Mouse (Mus musculus) midbrain, embryonic 14.5 days (tissue): ENCODE data around the gene Pde4dip. TPM values are rescaled to one million over a fixed set of nuclear protein-coding genes. Genes with fewer than 3 reads are reported as not detected.

Source experiments
- ATAC-seq: fragments of 200-750 bp; cut with Nextera tagmentation; 2 replicates; pipeline ENCODE4 v1.8.0; 2017; ENCODE audit warnings: moderate number of reproducible peaks, moderate library complexity; ENCODE audit not compliant: low FRiP score, low TSS enrichment
- DNase-seq: peaks from one replicate; pipeline ENCODE4 v3.0.0-alpha.2; 2015
- H3K27ac ChIP-seq: fragments of 300-500 bp; sonication (generic); replicated peaks from 2 replicates; pipeline ENCODE4 v1.5.1; 2014; ENCODE audit warnings: mild to moderate bottlenecking, low read depth, low read length, moderate library complexity
- H3K27me3 ChIP-seq: fragments of 300-500 bp; sonication (generic); 2 replicates; pipeline ENCODE4 v1.6.1; 2014; ENCODE audit warnings: low read length, control low read depth, mixed read lengths; ENCODE audit not compliant: control insufficient read depth, insufficient read depth
- H3K36me3 ChIP-seq: fragments of 300-500 bp; sonication (generic); 2 replicates; pipeline ENCODE4 v1.6.1; 2014; ENCODE audit warnings: low read length, control low read depth; ENCODE audit not compliant: control insufficient read depth, insufficient read depth
- H3K4me1 ChIP-seq: fragments of 300-500 bp; sonication (generic); 2 replicates; pipeline ENCODE4 v1.6.1; 2014; ENCODE audit warnings: mild to moderate bottlenecking, antibody characterized with exemption, low read length, control low read depth; ENCODE audit not compliant: control insufficient read depth, insufficient read depth
- H3K4me2 ChIP-seq: fragments of 300-500 bp; sonication (generic); 2 replicates; pipeline ENCODE4 v1.6.1; 2014; ENCODE audit warnings: mild to moderate bottlenecking, low read length, moderate library complexity
- H3K4me3 ChIP-seq: fragments of 300-500 bp; sonication (generic); replicated peaks from 2 replicates; pipeline ENCODE4 v1.5.1; 2014; ENCODE audit warnings: low read depth, low read length
- H3K9ac ChIP-seq: fragments of 300-500 bp; sonication (generic); replicated peaks from 2 replicates; pipeline ENCODE4 v1.6.1; 2014; ENCODE audit warnings: mild to moderate bottlenecking, low read length, moderate library complexity
- H3K9me3 ChIP-seq: fragments of 300-500 bp; sonication (generic); 2 replicates; pipeline ENCODE4 v1.6.1; 2016; ENCODE audit warnings: low read length, control low read depth, mixed read lengths; ENCODE audit not compliant: control insufficient read depth
- WGBS: fragments of 180-500 bp; shearing (Covaris S2); extraction: QIAGEN DNeasy Blood & Tissue Kit; methylation state at CpG from one replicate; pipeline ENCODE4 v1.1.7; 2014; 5-methylcytosine and 5-hydroxymethylcytosine counted together
- polyA plus RNA-seq: library from polyadenylated mRNA; unstranded; fragments of >200 nt; fragmentation: Nextera tagmentation; extraction: Ambion mirVana; gene quantifications from 2 replicates; pipeline ENCODE4 v1.2.1, GENCODE M21; 2014

Pde4dip gene
- 63.3 and 76.3 TPM in 2 replicates for polyA plus RNA-seq

- DNase-seq (peak; percentile 74), ATAC-seq (peak; percentile 78)
- under 1% methylated on average over 44 of the region's 44 CpGs for WGBS
- Histone ChIP-seq H3K4me1 (no peaks in the 10 kb centered on the region), H3K27ac (peak within 1 kb of the TSS; percentile 82), H3K27me3 (no peaks in the 10 kb centered on the region; the same call in 1 of the 2 replicates), H3K4me3 (peak within 1 kb of the TSS; percentile 57), H3K9ac (peak within 1 kb of the TSS; percentile 87), H3K4me2 (peak within 1 kb of the TSS; percentile 86), H3K9me3 (no peaks in the 10 kb centered on the region), H3K36me3 (no peaks in the 10 kb centered on the region)
Measured at GRCm38 (mm10) chr3:97888168-97888901, at the start of gene Pde4dip. TSS of gene Pde4dip (minus strand) at chr3:97888707.

- Histone ChIP-seq H3K27me3 (peaks cover 9% of the 10 kb centered on the region; the same call in 1 of the 2 replicates), H3K27ac (no peak overlapping the region), H3K9me3 (no peaks in the 10 kb centered on the region), H3K4me1 (peaks cover 53% of the 10 kb centered on the region), H3K4me3 (no peak overlapping the region), H3K4me2 (no peak overlapping the region), H3K9ac (no peak overlapping the region), H3K36me3 (no peaks in the 10 kb centered on the region)
- WGBS = 25% methylated on average over 6 of the region's 6 CpGs
- ATAC-seq (no peak), DNase-seq (no peak)
Measured at GRCm38 (mm10) chr3:97937945-97938266, 49.4 kb upstream of the Pde4dip start.

GRCm38 (mm10) chr3:97937068-97937944 lies 48.8 kb upstream of the Pde4dip start:
- Histone ChIP-seq H3K4me2 (peak overlapping the region; percentile 20), H3K27me3 (peaks cover 10% of the 10 kb centered on the region; the same call in 1 of the 2 replicates), H3K9me3 (no peaks in the 10 kb centered on the region), H3K9ac (no peak overlapping the region), H3K4me3 (no peak overlapping the region), H3K27ac (0 out of 2 replicates have a peak overlapping the region, but pooled peaks have one; percentile 17), H3K36me3 (no peaks in the 10 kb centered on the region), H3K4me1 (peaks cover 49% of the 10 kb centered on the region)
- 11% methylated on average over 17 of the region's 17 CpGs for WGBS
- DNase-seq = peak; percentile 59
- no peak for ATAC-seq

- WGBS = 86% methylated on average over 6 of the region's 6 CpGs
- no peaks in the 10 kb centered on the region for H3K36me3 ChIP-seq
- no peak overlapping the region for H3K27ac ChIP-seq
- H3K9me3 ChIP-seq = no peaks in the 10 kb centered on the region
- no peak overlapping the region for H3K4me2 ChIP-seq
- no peak overlapping the region for H3K4me3 ChIP-seq
- peaks cover 10% of the 10 kb centered on the region; the same call in 1 of the 2 replicates for H3K27me3 ChIP-seq
- DNase-seq (no peak), ATAC-seq (no peak)
- peaks cover 31% of the 10 kb centered on the region for H3K4me1 ChIP-seq
- no peak overlapping the region for H3K9ac ChIP-seq
Measured at GRCm38 (mm10) chr3:97934331-97935300, 46.1 kb upstream of the Pde4dip start.

GRCm38 (mm10) chr3:97933811-97934210 lies 45.3 kb upstream of the Pde4dip start:
- WGBS = 86% methylated on average over 5 of the region's 5 CpGs
- Histone ChIP-seq H3K27ac (no peak overlapping the region), H3K4me2 (no peak overlapping the region), H3K9ac (no peak overlapping the region), H3K27me3 (peaks cover 10% of the 10 kb centered on the region; the same call in 1 of the 2 replicates), H3K9me3 (no peaks in the 10 kb centered on the region), H3K36me3 (no peaks in the 10 kb centered on the region), H3K4me1 (peaks cover 23% of the 10 kb centered on the region), H3K4me3 (no peak overlapping the region)
- DNase-seq (no peak), ATAC-seq (no peak)

GRCm38 (mm10) chr3:97933251-97933650 lies 44.7 kb upstream of the Pde4dip start:
- H3K27ac ChIP-seq = no peak overlapping the region
- DNase-seq (peak; percentile 11), ATAC-seq (no peak)
- H3K36me3 ChIP-seq = no peaks in the 10 kb centered on the region
- WGBS = 34% methylated on average over 6 of the region's 6 CpGs
- H3K27me3 ChIP-seq = peaks cover 10% of the 10 kb centered on the region; the same call in 1 of the 2 replicates
- no peak overlapping the region for H3K4me2 ChIP-seq
- H3K9me3 ChIP-seq = no peaks in the 10 kb centered on the region
- H3K4me3 ChIP-seq = no peak overlapping the region
- no peak overlapping the region for H3K9ac ChIP-seq
- H3K4me1 ChIP-seq = peaks cover 20% of the 10 kb centered on the region

- 49% methylated on average over 11 of the region's 11 CpGs for WGBS
Measured at GRCm38 (mm10) chr3:97932771-97933170, 44.3 kb upstream of the Pde4dip start.

GRCm38 (mm10) chr3:97932131-97932530 lies 43.6 kb upstream of the Pde4dip start:
- Histone ChIP-seq H3K4me2 (no peak overlapping the region; the same call in 1 of the 2 replicates), H3K4me3 (no peak overlapping the region), H3K27ac (no peak overlapping the region), H3K27me3 (peaks cover 10% of the 10 kb centered on the region; the same call in 1 of the 2 replicates), H3K36me3 (no peaks in the 10 kb centered on the region), H3K9me3 (no peaks in the 10 kb centered on the region), H3K4me1 (peaks cover 9% of the 10 kb centered on the region), H3K9ac (no peak overlapping the region)
- 28% methylated on average over 10 of the region's 10 CpGs for WGBS
- ATAC-seq (no peak), DNase-seq (peak; percentile 15)

More at GRCm38 (mm10) chr3:97932771-97933170, 44.3 kb upstream of the Pde4dip start:
- ATAC-seq (no peak), DNase-seq (peak; percentile 9)
- no peak overlapping the region for H3K4me3 ChIP-seq
- H3K36me3 ChIP-seq = no peaks in the 10 kb centered on the region
- H3K4me2 ChIP-seq = no peak overlapping the region
- H3K27ac ChIP-seq = no peak overlapping the region
- no peaks in the 10 kb centered on the region for H3K9me3 ChIP-seq
- peaks cover 10% of the 10 kb centered on the region; the same call in 1 of the 2 replicates for H3K27me3 ChIP-seq
- H3K9ac ChIP-seq = no peak overlapping the region
- peaks cover 16% of the 10 kb centered on the region for H3K4me1 ChIP-seq
